Mouse (Mus musculus) brain, embryonic 14.5 days (tissue): Measurements from ENCODE around the gene Carmil1. TPM values are rescaled to one million over a fixed set of nuclear protein-coding genes. Genes with fewer than 3 reads are reported as not detected.

Experiments used
- DNase-seq: peaks from one replicate; pipeline ENCODE4 v3.0.0-alpha.2; 2011; ENCODE audit warnings: low read depth
- CTCF ChIP-seq: fragments of 200-500 bp; IDR thresholded peaks from 2 replicates; pipeline ENCODE4 v1.5.1; 2012; ENCODE audit warnings: inconsistent platforms, mild to moderate bottlenecking, moderate library complexity, borderline replicate concordance; ENCODE audit not compliant: insufficient read depth, insufficient read length; ENCODE audit errors: extremely low read depth
- POLR2A ChIP-seq: fragments of 200-500 bp; IDR thresholded peaks from 2 replicates; pipeline ENCODE4 v1.6.1; 2012; ENCODE audit warnings: mild to moderate bottlenecking, inconsistent platforms, borderline replicate concordance; ENCODE audit not compliant: poor library complexity, insufficient read depth, insufficient read length, severe bottlenecking; ENCODE audit errors: extremely low read depth
- polyA plus RNA-seq: library from polyadenylated mRNA; depleted of rRNA; stranded (reverse); fragments of >200 nt; gene quantifications from 2 replicates; pipeline ENCODE4 v1.2.3, GENCODE M21; 2012

Carmil1 gene
- polyA plus RNA-seq, 1 experiment, result 20.1 TPM

GRCm38 (mm10) chr13:24251236-24251635, 29.4 kb downstream of the Carmil1 start:
- DNase-seq, result no peak
- TF ChIP-seq CTCF, result no peak
- no peak for TF ChIP-seq POLR2A

GRCm38 (mm10) chr13:24247928-24248327, 32.7 kb downstream of the Carmil1 start:
- DNase-seq, result no peak
- no peak for TF ChIP-seq POLR2A
- no peak for TF ChIP-seq CTCF

- peak; percentile 18 for DNase-seq
- TF ChIP-seq POLR2A, result no peak
Observed at GRCm38 (mm10) chr13:24247441-24247840, 33.2 kb downstream of the Carmil1 start.

- TF ChIP-seq POLR2A (no peak), CTCF (no peak)
- no peak for DNase-seq
Observed at GRCm38 (mm10) chr13:24246266-24246665, 34.3 kb downstream of the Carmil1 start.

GRCm38 (mm10) chr13:24244613-24245012, 36.0 kb downstream of the Carmil1 start:
- TF ChIP-seq CTCF (no peak), POLR2A (no peak)

GRCm38 (mm10) chr13:24243964-24244363, 36.6 kb downstream of the Carmil1 start:
- TF ChIP-seq CTCF (no peak), POLR2A (no peak)
- no peak for DNase-seq

More at GRCm38 (mm10) chr13:24244613-24245012, 36.0 kb downstream of the Carmil1 start:
- peak; percentile 16 for DNase-seq

- peak; percentile 87 for DNase-seq
- TF ChIP-seq CTCF, result no peak
- TF ChIP-seq POLR2A, result no peak
Observed at GRCm38 (mm10) chr13:24242429-24243106, 38.0 kb downstream of the Carmil1 start.

GRCm38 (mm10) chr13:24241201-24241600, 39.4 kb downstream of the Carmil1 start:
- DNase-seq, result peak; percentile 11
- no peak for TF ChIP-seq POLR2A
- TF ChIP-seq CTCF, result no peak

- TF ChIP-seq CTCF, result no peak
- TF ChIP-seq POLR2A, result no peak
- peak; percentile 8 for DNase-seq
Observed at GRCm38 (mm10) chr13:24240430-24240829, 40.2 kb downstream of the Carmil1 start.

GRCm38 (mm10) chr13:24238456-24239120, 42.0 kb downstream of the Carmil1 start:
- DNase-seq, result peak; percentile 11
- TF ChIP-seq CTCF (no peak), POLR2A (no peak)

- DNase-seq, result peak; percentile 45
- TF ChIP-seq CTCF, result no peak
- TF ChIP-seq POLR2A, result no peak
Observed at GRCm38 (mm10) chr13:24236736-24237135, 43.9 kb downstream of the Carmil1 start.

GRCm38 (mm10) chr13:24232750-24233149, 47.8 kb downstream of the Carmil1 start:
- DNase-seq, result no peak
- TF ChIP-seq CTCF (no peak), POLR2A (no peak)
